Mouse (Mus musculus): ENCODE measurements around the gene Marc1.
A peak's percentile ranks its signal among the peaks of the same experiment; 100 is the strongest.

The Marc1 gene

GRCm38 (mm10) chr1:184810780-184811575, at the start of gene Marc1:
Marc1 (minus strand) TSS chr1:184811313.
- DNase-seq (ENCODE audit: low spot score), result no peak

- DNase-seq (ENCODE audit: low spot score), result no peak
These were observed 49.2 kb upstream of the Marc1 start for GRCm38 (mm10) chr1:184860276-184860675.

GRCm38 (mm10) chr1:184858253-184858652, 47.1 kb upstream of the Marc1 start:
- DNase-seq (ENCODE audit: low spot score), result no peak

GRCm38 (mm10) chr1:184857216-184857615, 46.1 kb upstream of the Marc1 start:
- DNase-seq (ENCODE audit: low spot score), result no peak

- no peak for DNase-seq (ENCODE audit: low spot score)
These were observed 42.8 kb upstream of the Marc1 start for GRCm38 (mm10) chr1:184853922-184854321.

GRCm38 (mm10) chr1:184853339-184853738, 42.2 kb upstream of the Marc1 start:
- peak; percentile 77 for DNase-seq (ENCODE audit: low spot score)

GRCm38 (mm10) chr1:184851741-184852618, 40.9 kb upstream of the Marc1 start:
- peak; percentile 92 for DNase-seq (ENCODE audit: low spot score)

- no peak for DNase-seq (ENCODE audit: low spot score)
These were observed 40.1 kb upstream of the Marc1 start for GRCm38 (mm10) chr1:184851166-184851565.

GRCm38 (mm10) chr1:184846973-184847372, 35.9 kb upstream of the Marc1 start:
- DNase-seq (ENCODE audit: low spot score), result no peak

- no peak for DNase-seq (ENCODE audit: low spot score)
These were observed 35.1 kb upstream of the Marc1 start, which contains the start of gene Marc2 for GRCm38 (mm10) chr1:184846092-184846750. Marc2 (minus strand) TSS chr1:184846451.

GRCm38 (mm10) chr1:184845111-184846071, 34.3 kb upstream of the Marc1 start:
- peak; percentile 90 for DNase-seq (ENCODE audit: low spot score)

- DNase-seq (ENCODE audit: low spot score), result no peak
These were observed 33.4 kb upstream of the Marc1 start for GRCm38 (mm10) chr1:184844326-184845066.

GRCm38 (mm10) chr1:184837649-184838048, 26.5 kb upstream of the Marc1 start:
- no peak for DNase-seq (ENCODE audit: low spot score)

GRCm38 (mm10) chr1:184836350-184836749, 25.2 kb upstream of the Marc1 start:
- no peak for DNase-seq (ENCODE audit: low spot score)

- DNase-seq (ENCODE audit: low spot score), result no peak
These were observed 22.4 kb upstream of the Marc1 start for GRCm38 (mm10) chr1:184833499-184833898.

GRCm38 (mm10) chr1:184832211-184832610, 21.1 kb upstream of the Marc1 start:
- DNase-seq (ENCODE audit: low spot score), result no peak

GRCm38 (mm10) chr1:184829897-184830296, 18.8 kb upstream of the Marc1 start:
- DNase-seq (ENCODE audit: low spot score), result no peak

- DNase-seq (ENCODE audit: low spot score), result peak; percentile 21
These were observed 16.1 kb upstream of the Marc1 start for GRCm38 (mm10) chr1:184827175-184827701.

- peak; percentile 88 for DNase-seq (ENCODE audit: low spot score)
These were observed 14.0 kb upstream of the Marc1 start for GRCm38 (mm10) chr1:184825093-184825492.

- DNase-seq (ENCODE audit: low spot score), result peak; percentile 96
These were observed 13.3 kb upstream of the Marc1 start for GRCm38 (mm10) chr1:184824439-184824851.
